Comparison of ENCODE assay signal across 22 mouse cellular contexts in genomic region chr8:10469658-10470057, GRCm38 (mm10).
DNase-seq lines count a peak whose midpoint lies in the region; ATAC-seq and TF ChIP-seq lines count a peak whose summit lies in the region.
"Had no signal": no experiment of that assay in that cellular context is flagged by ENCODE, and none has a peak within 500 bp of the region (broad histone marks: within the 10 kb centered on the region; RNA-seq: fewer than 3 reads in every experiment).

No protein-coding gene starts in this region.

- no peak overlapping the region for H3K4me3 ChIP-seq in layer of hippocampus, adult 2 months
- no peak overlapping the region for H3K4me3 ChIP-seq in stomach, postnatal 0 days (ENCODE audit: low read depth, low read length)
- H3K4me3 ChIP-seq: embryonic facial prominence, embryonic 15.5 days; heart, embryonic 13.5 days; kidney, embryonic 15.5 days; midbrain, embryonic 13.5 days had no signal

- H3K9ac ChIP-seq in stomach, postnatal 0 days (ENCODE audit: low read length), result no peak overlapping the region
- H3K9ac ChIP-seq: embryonic facial prominence, embryonic 15.5 days; heart, embryonic 13.5 days; kidney, embryonic 15.5 days; liver, postnatal 0 days; midbrain, embryonic 13.5 days had no signal

- TF ChIP-seq EP300 in stomach, postnatal 0 days (optimal IDR thresholded peaks at IDR 0.05), result no peak

- H3K4me1 ChIP-seq in stomach, postnatal 0 days (replicated peaks; ENCODE audit: control insufficient read depth, insufficient read depth), result no peaks in the 10 kb centered on the region
- H3K4me1 ChIP-seq: embryonic facial prominence, embryonic 15.5 days; midbrain, embryonic 13.5 days had no signal

- H3K27ac ChIP-seq in layer of hippocampus, adult 2 months, result no peak overlapping the region
- H3K27ac ChIP-seq in stomach, postnatal 0 days (replicated peaks), result no peak overlapping the region
- H3K27ac ChIP-seq: embryonic facial prominence, embryonic 15.5 days; heart, embryonic 13.5 days; kidney, embryonic 15.5 days; macrophage; midbrain, embryonic 13.5 days had no signal

- no peaks in the 10 kb centered on the region for H3K27me3 ChIP-seq in stomach, postnatal 0 days (ENCODE audit: control insufficient read depth, insufficient read depth, low read length)
- H3K27me3 ChIP-seq: heart, embryonic 13.5 days; midbrain, embryonic 13.5 days had no signal

- no peak for ATAC-seq in stomach, postnatal 0 days (ENCODE audit: low FRiP score, low TSS enrichment)
- ATAC-seq: activated CD4-positive, CD25-positive, alpha-beta regulatory T cell, adult 4 months; liver, postnatal 0 days; midbrain, embryonic 13.5 days; Patski had no signal

- intact Hi-C loops in heart, postnatal 10 days (cut with DNase I), result no loop called here

- no peaks in the 10 kb centered on the region for H3K36me3 ChIP-seq in stomach, postnatal 0 days (ENCODE audit: control insufficient read depth, insufficient read depth, low read length)
- H3K36me3 ChIP-seq: embryonic facial prominence, embryonic 15.5 days; heart, embryonic 13.5 days; kidney, embryonic 15.5 days; midbrain, embryonic 13.5 days had no signal

- H3K4me2 ChIP-seq in stomach, postnatal 0 days (replicated peaks; ENCODE audit: low read depth), result no peak overlapping the region
- H3K4me2 ChIP-seq: embryonic facial prominence, embryonic 15.5 days; heart, embryonic 13.5 days; kidney, embryonic 15.5 days; midbrain, embryonic 13.5 days had no signal

- no peak for DNase-seq in layer of hippocampus, adult 2 months (ENCODE audit: low spot score in 2 of 2)
- DNase-seq in layer of hippocampus, adult 9-10 months (ENCODE audit: low spot score), result no peak
- DNase-seq in right cerebral cortex, adult 18-20 months, result peak; percentile 34
- no peak for DNase-seq in right cerebral cortex, postnatal 36 days (ENCODE audit: low spot score in 2 of 2)
- peak; percentile 24 for DNase-seq in adipocyte (ENCODE audit: low spot score)
- no peak for DNase-seq in stomach, postnatal 0 days (ENCODE audit: low spot score)
- DNase-seq in heart, postnatal 10 days, result no peak
- DNase-seq: adrenal gland, postnatal 36 days; cerebellum, adult 9-10 months; embryo, embryonic 11 days; gastrocnemius, postnatal 36 days; heart, postnatal 4 days; liver; liver, postnatal 0 days; thymus, postnatal 4 days had no signal

- 60% methylated on average over 2 of the region's 2 CpGs for WGBS in stomach, postnatal 0 days

- H3K9me3 ChIP-seq in stomach, postnatal 0 days (ENCODE audit: control insufficient read depth, low read length), result no peaks in the 10 kb centered on the region
- H3K9me3 ChIP-seq: embryonic facial prominence, embryonic 15.5 days; heart, embryonic 13.5 days; kidney, embryonic 15.5 days; midbrain, embryonic 13.5 days had no signal

- TF ChIP-seq CTCF in layer of hippocampus, adult 2 months (conservative IDR thresholded peaks at IDR 0.05), result peak; percentile 73
- peak; percentile 46 for TF ChIP-seq CTCF in stomach, postnatal 0 days (IDR thresholded peaks at IDR 0.05; ENCODE audit: low read depth)

Comparison
In these comparisons a context has a peak if more than half of its experiments do, and no peak if none do; other contexts are left out.
1. DNase-seq: peak in right cerebral cortex, adult 18-20 months (single experiment) and adipocyte (single experiment); none in layer of hippocampus, adult 2 months (0 of 2), layer of hippocampus, adult 9-10 months (single experiment), right cerebral cortex, postnatal 36 days (0 of 2), stomach, postnatal 0 days (single experiment) and heart, postnatal 10 days (0 of 2).